Mouse (Mus musculus) liver, embryonic 15.5 days (tissue): ENCODE results near the gene Gm3033. TPM values are rescaled to one million over a fixed set of nuclear protein-coding genes. Genes with fewer than 3 reads are reported as not detected.
"Not testable (repeated sequence)": the region's sequence is repeated elsewhere in the genome, so short reads cannot be mapped to it uniquely, and the experiment has no call there.

Source experiments
- ATAC-seq: fragments of 200-750 bp; cut with Nextera tagmentation; 2 replicates; pipeline ENCODE4 v1.8.0; 2017; ENCODE audit warnings: moderate number of reproducible peaks, mild to moderate bottlenecking, moderate library complexity; ENCODE audit not compliant: insufficient read depth
- H3K27ac ChIP-seq: fragments of 300-500 bp; sonication (generic); replicated peaks from 2 replicates; pipeline ENCODE4 v1.5.1; 2015; ENCODE audit warnings: mild to moderate bottlenecking, inconsistent platforms
- H3K27me3 ChIP-seq: fragments of 300-500 bp; sonication (generic); 2 replicates; pipeline ENCODE4 v1.6.1; 2015; ENCODE audit warnings: mild to moderate bottlenecking, inconsistent platforms
- H3K36me3 ChIP-seq: fragments of 300-500 bp; sonication (generic); replicated peaks from 2 replicates; pipeline ENCODE4 v1.6.1; 2015; ENCODE audit warnings: moderate library complexity, mild to moderate bottlenecking, inconsistent platforms
- H3K4me1 ChIP-seq: fragments of 300-500 bp; sonication (generic); replicated peaks from 2 replicates; pipeline ENCODE4 v1.6.1; 2015; ENCODE audit warnings: inconsistent platforms
- H3K4me2 ChIP-seq: fragments of 300-500 bp; sonication (generic); 2 replicates; pipeline ENCODE4 v1.6.1; 2015; ENCODE audit warnings: moderate library complexity, mild to moderate bottlenecking, inconsistent platforms
- H3K4me3 ChIP-seq: fragments of 300-500 bp; sonication (generic); replicated peaks from 2 replicates; pipeline ENCODE4 v1.5.1; 2015; ENCODE audit warnings: mild to moderate bottlenecking, inconsistent platforms
- H3K9ac ChIP-seq: fragments of 300-500 bp; sonication (generic); 2 replicates; pipeline ENCODE4 v1.6.1; 2015; ENCODE audit warnings: moderate library complexity, mild to moderate bottlenecking, inconsistent platforms
- H3K9me3 ChIP-seq: fragments of 300-500 bp; sonication (generic); replicated peaks from 2 replicates; pipeline ENCODE4 v1.6.1; 2016; ENCODE audit warnings: inconsistent platforms
- WGBS: fragments of 180-500 bp; shearing (Covaris S2); methylation state at CpG from one replicate; pipeline ENCODE4 v1.1.7; 2015; ENCODE audit warnings: mixed read lengths; ENCODE audit not compliant: insufficient replicate concordance; 5-methylcytosine and 5-hydroxymethylcytosine counted together
- polyA plus RNA-seq: library from polyadenylated mRNA; unstranded; fragments of >200 nt; fragmentation: Nextera tagmentation; extraction: Ambion mirVana; gene quantifications from 2 replicates; pipeline ENCODE4 v1.2.1, GENCODE M21; 2015

The Gm3033 gene
- not detected in 2 replicates for polyA plus RNA-seq

- H3K36me3 ChIP-seq, ATAC-seq, H3K27me3 ChIP-seq, H3K9me3 ChIP-seq, H3K9ac ChIP-seq, H3K4me2 ChIP-seq, H3K27ac ChIP-seq, H3K4me1 ChIP-seq, H3K4me3 ChIP-seq: not testable (repeated sequence)
- WGBS: no CpG with 5 or more reads among the region's 2 CpGs
Observed at GRCm38 (mm10) chr14:3845945-3846344, at the start of gene Gm3033. Gene Gm3033, plus strand, starts transcription at chr14:3846245.

- WGBS: no CpG with 5 or more reads among the region's 31 CpGs
- H3K27me3 ChIP-seq, H3K9me3 ChIP-seq, H3K4me2 ChIP-seq, ATAC-seq, H3K4me1 ChIP-seq, H3K9ac ChIP-seq, H3K27ac ChIP-seq, H3K36me3 ChIP-seq, H3K4me3 ChIP-seq: not testable (repeated sequence)
Observed at GRCm38 (mm10) chr14:3809774-3810173, 36.3 kb upstream of the Gm3033 start, which contains the start of gene Gm3002. Gene Gm3002, plus strand, starts transcription at chr14:3810074.

- ATAC-seq, H3K4me2 ChIP-seq, H3K9ac ChIP-seq, H3K27ac ChIP-seq, H3K36me3 ChIP-seq, H3K4me1 ChIP-seq, H3K27me3 ChIP-seq, H3K4me3 ChIP-seq, H3K9me3 ChIP-seq: not testable (repeated sequence)
- WGBS: no CpG with 5 or more reads among the region's 1 CpGs
Observed at GRCm38 (mm10) chr14:3883872-3884271, 37.8 kb downstream of the Gm3033 start, which contains the start of gene Gm2916. Gene Gm2916, plus strand, starts transcription at chr14:3884172.

Other genes with a start within 250 kb of the Gm3033 start
- gene Gm3012, start 211.7 kb upstream of the Gm3033 start, polyA plus RNA-seq: not detected in 2 replicates
- gene Gm3020, start 194.2 kb upstream of the Gm3033 start, polyA plus RNA-seq: not detected in 2 replicates
- not detected in 2 replicates for gene Gm3043, start 157.5 kb upstream of the Gm3033 start, polyA plus RNA-seq
- gene Gm3002, start 36.2 kb upstream of the Gm3033 start, polyA plus RNA-seq: 0.05 TPM in 1 of 2 replicates, not detected in the other
- not detected in 2 replicates for gene Gm2916, start 37.9 kb downstream of the Gm3033 start, polyA plus RNA-seq
- not detected in 2 replicates for gene Gm3029, start 85.5 kb downstream of the Gm3033 start, polyA plus RNA-seq
- not detected in 2 replicates for gene Gm3095, start 117.3 kb downstream of the Gm3033 start, polyA plus RNA-seq
- not detected in 2 replicates for gene Gm3099, start 152.1 kb downstream of the Gm3033 start, polyA plus RNA-seq
- not detected in 2 replicates for gene Gm5796, start 177.7 kb downstream of the Gm3033 start, polyA plus RNA-seq
- not detected in 2 replicates for gene Gm3115, start 237.9 kb downstream of the Gm3033 start, polyA plus RNA-seq